Mouse (Mus musculus) cerebellum, adult (tissue): ENCODE measurements around the gene Exo5.
A peak's percentile ranks its signal among the peaks of the same experiment; 100 is the strongest.

Experiments used
- ATAC-seq: cut with Nextera tagmentation; 2 replicates; pipeline ENCODE4 v1.9.2; 2017; ENCODE audit warnings: mild to moderate bottlenecking, moderate library complexity, mixed read lengths; ENCODE audit not compliant: insufficient number of reproducible peaks, low FRiP score, low TSS enrichment

The Exo5 gene

GRCm38 (mm10) chr4:120909558-120910150 is 15.2 kb downstream of the Exo5 start:
- peak; percentile 74 for ATAC-seq

GRCm38 (mm10) chr4:120905644-120906043 is 19.2 kb downstream of the Exo5 start:
- ATAC-seq: no peak

GRCm38 (mm10) chr4:120904533-120904932 is 20.3 kb downstream of the Exo5 start:
- peak; percentile 45; the same call in 1 of the 2 replicates for ATAC-seq

GRCm38 (mm10) chr4:120895810-120896584 is 28.8 kb downstream of the Exo5 start:
- no peak for ATAC-seq

GRCm38 (mm10) chr4:120895226-120895625 is 29.6 kb downstream of the Exo5 start:
- no peak for ATAC-seq

GRCm38 (mm10) chr4:120894584-120894983 is 30.2 kb downstream of the Exo5 start:
- ATAC-seq: no peak

GRCm38 (mm10) chr4:120893656-120894401 is 31.0 kb downstream of the Exo5 start:
- ATAC-seq: peak; percentile 27; the same call in 1 of the 2 replicates

- no peak for ATAC-seq
Observed at GRCm38 (mm10) chr4:120892516-120892915, 32.3 kb downstream of the Exo5 start.

- no peak for ATAC-seq
Observed at GRCm38 (mm10) chr4:120891960-120892359, 32.9 kb downstream of the Exo5 start.

GRCm38 (mm10) chr4:120890754-120891440 is 33.9 kb downstream of the Exo5 start:
- peak; percentile 72 for ATAC-seq

- ATAC-seq: no peak
Observed at GRCm38 (mm10) chr4:120888884-120889283, 35.9 kb downstream of the Exo5 start.

GRCm38 (mm10) chr4:120887381-120888112 is 37.3 kb downstream of the Exo5 start:
- no peak for ATAC-seq

- no peak for ATAC-seq
Observed at GRCm38 (mm10) chr4:120886811-120887210, 38.0 kb downstream of the Exo5 start.

- ATAC-seq: no peak
Observed at GRCm38 (mm10) chr4:120886131-120886530, 38.7 kb downstream of the Exo5 start.

GRCm38 (mm10) chr4:120885208-120886120 is 39.4 kb downstream of the Exo5 start:
- ATAC-seq: no peak

- no peak for ATAC-seq
Observed at GRCm38 (mm10) chr4:120882002-120882625, 42.7 kb downstream of the Exo5 start.

- no peak for ATAC-seq
Observed at GRCm38 (mm10) chr4:120880731-120881432, 43.9 kb downstream of the Exo5 start.

GRCm38 (mm10) chr4:120879386-120879785 is 45.4 kb downstream of the Exo5 start:
- no peak for ATAC-seq
